Mouse (Mus musculus) hindlimb bud, embryonic 11.5 days (tissue): ENCODE results near the gene Ssu72.

ENCODE experiments used
- DNase-seq: peaks from one replicate; pipeline ENCODE4 v3.0.0-alpha.2; 2012; ENCODE audit warnings: low read depth, low spot score; ENCODE audit errors: extremely low spot score

Ssu72 gene

DNA sequence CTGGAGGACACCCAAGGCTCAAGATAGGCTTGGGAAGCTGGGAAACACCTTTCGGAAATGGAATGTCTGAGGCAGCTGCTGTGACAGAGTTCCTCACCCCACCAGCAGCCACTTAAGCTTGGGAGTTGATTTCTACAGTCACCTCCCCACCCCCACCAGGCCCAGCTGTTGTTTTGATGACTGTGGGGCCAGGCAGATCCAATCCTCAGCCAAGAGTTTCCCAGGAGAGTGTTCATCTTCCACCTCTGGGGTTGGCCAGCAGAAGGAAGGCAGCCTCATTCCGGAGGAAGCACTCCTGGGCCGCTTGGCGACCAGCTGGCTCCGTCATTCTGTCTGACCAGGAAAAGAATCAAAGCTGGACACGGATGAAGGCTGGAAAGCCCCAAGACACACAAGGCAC is 76.3 kb downstream of the Ssu72 start:
- DNase-seq, result no peak
